Mouse (Mus musculus): ENCODE measurements around the gene Anp32b.

Anp32b gene

DNA sequence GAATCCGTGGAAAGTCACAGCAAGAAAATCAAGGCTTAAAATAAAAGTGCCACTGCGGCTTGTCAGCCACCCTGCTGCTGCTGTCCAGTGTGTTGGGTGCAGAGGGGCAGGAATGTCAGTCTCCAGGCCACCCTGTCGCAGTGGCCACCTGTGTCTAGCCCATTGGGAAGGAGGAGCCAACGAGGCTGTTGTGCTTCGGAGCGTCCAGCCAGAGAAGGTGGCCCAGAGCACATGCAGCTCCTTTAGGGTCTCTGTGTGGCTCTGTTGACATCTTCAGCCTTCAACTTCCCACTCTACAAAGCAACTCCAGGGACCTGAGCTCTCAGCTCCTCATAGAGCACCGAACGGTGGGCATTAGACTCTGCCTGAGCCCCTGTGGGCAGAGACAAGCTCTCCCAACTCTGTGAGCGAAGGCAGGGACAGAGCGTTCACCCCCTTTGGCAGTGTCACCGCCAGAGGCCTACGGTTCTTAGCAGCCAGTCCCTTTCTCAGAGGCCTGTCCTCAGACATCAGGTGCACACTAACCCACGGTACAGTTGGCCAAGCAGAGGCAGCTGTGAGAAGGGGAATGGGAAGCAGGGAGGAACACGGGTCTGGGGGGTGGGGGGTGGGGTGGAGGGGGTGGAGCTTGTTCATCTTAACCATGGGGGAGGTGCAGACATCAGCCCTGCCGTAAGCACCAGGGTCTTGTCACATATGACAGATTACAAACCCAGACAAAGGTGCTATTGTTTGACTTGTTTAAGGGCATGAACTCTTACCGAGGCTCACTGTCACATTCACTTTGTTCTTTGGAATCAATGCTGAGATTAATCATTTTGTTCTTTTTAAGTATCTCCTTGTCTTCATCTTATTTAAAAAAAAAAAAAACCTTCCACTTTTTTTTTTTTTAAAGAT is 52.2 kb downstream of the Anp32b start:
- peak in 1 of 2 experiments; percentile 22 for DNase-seq (ENCODE audit: inconsistent age in 2 of 2, low spot score in 1 of 2)

DNA sequence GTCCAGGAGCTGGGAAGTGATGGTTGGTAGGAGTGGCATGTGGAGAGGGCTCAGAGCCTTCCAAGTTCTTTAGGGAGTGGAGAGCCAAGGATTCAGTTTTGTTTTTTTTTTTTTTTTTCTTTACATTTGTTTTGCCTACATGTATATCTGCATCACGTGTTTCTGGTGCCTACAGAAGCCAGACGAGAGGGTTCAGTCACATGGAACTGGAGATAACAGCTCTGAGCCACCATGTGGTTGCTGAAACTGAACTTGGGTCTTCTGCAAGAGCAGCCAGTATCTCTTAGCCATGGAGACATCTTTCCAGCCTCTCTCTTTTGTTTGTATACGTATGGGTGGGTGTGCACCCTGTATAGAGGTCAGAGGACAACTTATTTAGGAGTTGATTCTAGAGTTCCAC is 53.2 kb downstream of the Anp32b start:
- no peak for DNase-seq (ENCODE audit: inconsistent age in 2 of 2, low spot score in 1 of 2)

DNA sequence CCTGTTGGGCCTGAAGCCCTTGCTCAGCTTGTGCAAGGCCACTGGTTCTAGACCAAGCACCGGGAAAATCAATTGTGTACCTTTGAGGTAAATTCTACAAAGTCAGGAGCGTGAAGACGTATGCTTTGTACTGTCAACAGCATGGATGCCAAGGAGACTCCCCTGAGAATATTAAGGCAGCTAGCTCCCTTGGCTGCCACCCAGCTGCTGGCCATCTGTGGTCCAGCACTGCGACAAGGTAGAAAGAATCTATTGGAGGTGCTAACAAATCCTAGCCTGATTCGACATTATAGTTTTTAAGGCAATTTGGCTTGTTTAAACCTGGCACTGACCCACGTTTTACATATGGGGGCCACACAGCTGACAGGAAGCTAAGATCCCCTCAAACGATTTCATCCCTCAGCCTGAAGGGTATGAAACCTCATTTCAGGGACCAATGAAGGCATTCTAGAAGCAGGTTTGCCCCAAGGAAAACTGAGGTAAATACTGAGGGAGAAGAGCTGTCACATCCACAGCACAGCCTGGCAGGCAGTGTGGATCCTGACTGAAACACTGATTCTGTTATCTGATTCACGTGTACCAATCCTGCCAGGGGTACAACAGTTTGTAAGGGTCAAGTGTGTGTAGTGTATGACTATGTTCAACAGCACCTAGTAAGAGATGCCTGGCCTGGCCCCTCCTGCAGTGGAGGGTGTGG is 54.8 kb downstream of the Anp32b start:
- DNase-seq (ENCODE audit: inconsistent age in 2 of 2, low spot score in 1 of 2): peak in 1 of 2 experiments; percentile 33

DNA sequence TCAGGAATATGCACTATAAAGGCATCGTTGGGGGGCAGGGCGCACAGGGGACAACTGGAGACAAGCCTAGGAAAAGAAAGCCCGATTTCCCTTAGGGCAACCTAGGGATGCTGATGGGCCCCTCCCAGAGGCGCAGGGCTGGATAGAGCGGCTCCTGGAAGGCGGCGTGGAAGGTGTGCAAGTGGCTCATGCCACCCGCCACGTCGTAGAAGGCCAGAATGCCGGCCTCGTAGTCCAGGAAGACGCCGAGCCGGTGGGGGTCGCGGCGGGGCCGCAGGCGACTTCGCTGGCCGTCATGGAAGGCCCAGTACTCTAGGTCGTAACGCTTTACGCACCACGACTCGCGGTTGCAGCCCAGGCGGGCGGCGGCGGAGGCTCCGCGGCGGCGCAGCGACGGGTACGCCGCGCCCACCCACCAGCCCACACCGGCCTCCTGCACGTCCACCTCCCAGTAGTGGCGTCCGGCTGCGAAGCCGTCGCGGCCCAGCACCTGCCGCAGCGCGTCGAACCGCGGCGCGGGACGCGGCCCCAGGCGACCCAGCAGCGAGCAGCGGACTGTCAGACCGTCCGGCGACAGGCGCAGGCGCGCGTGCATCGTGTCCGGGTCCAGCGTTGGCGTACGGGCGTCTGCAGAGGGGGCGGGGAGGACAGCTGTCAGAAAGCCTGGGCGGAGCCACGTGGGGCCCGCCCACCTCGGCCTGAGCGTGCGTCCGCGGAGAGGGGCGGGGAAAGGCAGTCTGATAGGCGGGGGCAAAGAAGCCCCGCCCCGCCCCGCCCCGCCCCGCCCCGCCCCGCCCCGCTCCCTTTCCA is 56.3 kb downstream of the Anp32b start:
- peak; percentile 98 for DNase-seq (ENCODE audit: inconsistent age in 2 of 2, low spot score in 1 of 2)

DNA sequence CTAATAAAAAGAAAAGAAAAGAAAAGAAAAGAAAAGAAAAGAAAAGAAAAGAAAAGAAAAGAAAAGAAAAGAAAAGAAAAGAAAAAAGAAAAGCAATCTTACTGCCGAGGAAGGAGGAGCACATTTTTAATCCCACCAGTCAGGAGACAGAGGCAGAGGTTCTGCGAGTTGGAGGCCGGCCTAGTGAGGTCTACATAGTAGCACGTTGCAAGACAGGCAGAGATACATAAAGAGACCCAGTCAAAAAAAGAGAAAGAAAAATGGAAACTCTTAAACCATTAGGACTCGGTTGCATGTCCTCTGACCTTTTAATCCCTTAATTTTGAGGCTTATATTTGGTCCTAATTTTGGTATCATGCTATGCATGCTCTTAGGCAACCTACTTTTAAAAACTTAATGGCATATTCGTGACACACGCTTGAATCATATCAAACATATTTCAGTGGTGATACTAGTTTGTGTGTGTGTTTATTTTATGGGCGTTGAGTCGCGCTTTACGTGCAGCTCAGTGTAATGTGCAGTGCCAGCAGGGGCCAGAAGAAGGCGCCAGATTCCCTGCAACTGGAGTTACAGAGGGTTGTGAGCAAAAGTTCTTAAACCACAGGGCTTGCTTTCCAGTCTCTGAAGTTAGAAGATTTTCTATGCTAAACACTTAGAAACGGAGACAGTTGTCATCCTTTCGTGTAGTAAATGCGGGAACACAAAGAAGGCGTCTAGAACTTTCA is 57.2 kb downstream of the Anp32b start:
- DNase-seq (ENCODE audit: inconsistent age in 2 of 2, low spot score in 1 of 2): peak; percentile 85 to 95

GRCm38 (mm10) chr4:46520491-46520890 is 69.8 kb downstream of the Anp32b start:
- no peak for DNase-seq (ENCODE audit: inconsistent age in 2 of 2, low spot score in 1 of 2)

DNA sequence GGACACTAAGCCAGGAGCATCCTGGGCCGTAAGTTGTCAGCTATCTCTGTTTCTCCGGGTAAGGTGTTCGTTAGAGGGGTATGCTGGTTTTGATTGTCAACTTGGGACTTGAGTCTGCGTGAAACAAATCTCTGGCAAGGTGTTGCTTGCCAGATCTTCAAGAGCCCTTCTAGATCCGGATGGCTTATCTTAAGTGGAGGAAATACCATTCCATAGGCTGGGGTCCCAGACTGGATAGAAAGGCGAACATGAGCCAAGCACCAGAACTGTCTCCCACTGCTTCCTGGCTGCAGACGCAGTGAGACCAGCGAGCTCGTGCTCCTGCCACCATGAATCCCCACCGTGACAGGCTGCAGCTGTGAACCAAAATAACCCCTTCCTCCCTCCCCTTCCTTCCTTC is 70.8 kb downstream of the Anp32b start:
- no peak for DNase-seq (ENCODE audit: inconsistent age in 2 of 2, low spot score in 1 of 2)

Measured in adrenal gland, adult (tissue).